Mouse (Mus musculus): ENCODE data around the gene Lrrc10b. TPM values are rescaled to one million over a fixed set of nuclear protein-coding genes. Genes with fewer than 3 reads are reported as not detected.

Gene Lrrc10b
- polyA plus RNA-seq, 1 experiment from 2014 or later = 0.19 TPM

- 40% methylated on average over 13 of the region's 13 CpGs for WGBS (ENCODE audit: insufficient replicate concordance)
Observed at GRCm38 (mm10) chr19:10425484-10426270, 31.6 kb downstream of the Lrrc10b start.

GRCm38 (mm10) chr19:10424751-10425150 is 32.5 kb downstream of the Lrrc10b start:
- Histone ChIP-seq H3K4me2 (no peak overlapping the region), H3K4me1 (ENCODE audit: control insufficient read depth, insufficient read depth, low read length) (peaks cover 19% of the 10 kb centered on the region), H3K9ac (ENCODE audit: low read depth, low read length) (no peak overlapping the region), H3K27ac (ENCODE audit: low read depth, low read length) (no peak overlapping the region), H3K9me3 (replicated peaks; ENCODE audit: control insufficient read depth, low read length) (no peaks in the 10 kb centered on the region), H3K36me3 (ENCODE audit: control insufficient read depth, insufficient read depth, low read length) (no peaks in the 10 kb centered on the region), H3K4me3 (ENCODE audit: low read depth, low read length) (no peak overlapping the region), H3K27me3 (ENCODE audit: control insufficient read depth, insufficient read depth, low read length) (peaks cover 62% of the 10 kb centered on the region)
- ATAC-seq (replicated peaks; ENCODE audit: insufficient number of reproducible peaks, low FRiP score, low TSS enrichment) = no peak
- WGBS (ENCODE audit: insufficient replicate concordance) = 48% methylated on average over 1 of the region's 1 CpGs

More at GRCm38 (mm10) chr19:10425484-10426270, 31.6 kb downstream of the Lrrc10b start:
- H3K9ac ChIP-seq (ENCODE audit: low read depth, low read length) = no peak overlapping the region
- H3K4me1 ChIP-seq (ENCODE audit: control insufficient read depth, insufficient read depth, low read length) = peaks cover 19% of the 10 kb centered on the region
- H3K27me3 ChIP-seq (ENCODE audit: control insufficient read depth, insufficient read depth, low read length) = peaks cover 65% of the 10 kb centered on the region
- H3K4me2 ChIP-seq = no peak overlapping the region
- H3K4me3 ChIP-seq (ENCODE audit: low read depth, low read length) = no peak overlapping the region
- H3K9me3 ChIP-seq (replicated peaks; ENCODE audit: control insufficient read depth, low read length) = no peaks in the 10 kb centered on the region
- no peak overlapping the region for H3K27ac ChIP-seq (ENCODE audit: low read depth, low read length)
- 0 out of 2 replicates have a peak, but pooled peaks have one; percentile 22 for ATAC-seq (replicated peaks; ENCODE audit: insufficient number of reproducible peaks, low FRiP score, low TSS enrichment)
- H3K36me3 ChIP-seq (ENCODE audit: control insufficient read depth, insufficient read depth, low read length) = no peaks in the 10 kb centered on the region

GRCm38 (mm10) chr19:10421986-10422976 is 35.0 kb downstream of the Lrrc10b start:
- no peak overlapping the region for H3K27ac ChIP-seq (ENCODE audit: low read depth, low read length)
- WGBS (ENCODE audit: insufficient replicate concordance) = 3% methylated on average over 52 of the region's 53 CpGs
- no peaks in the 10 kb centered on the region for H3K9me3 ChIP-seq (replicated peaks; ENCODE audit: control insufficient read depth, low read length)
- peak overlapping the region; percentile 52 for H3K9ac ChIP-seq (ENCODE audit: low read depth, low read length)
- H3K27me3 ChIP-seq (ENCODE audit: control insufficient read depth, insufficient read depth, low read length) = peaks cover 64% of the 10 kb centered on the region
- no peak for ATAC-seq (replicated peaks; ENCODE audit: insufficient number of reproducible peaks, low FRiP score, low TSS enrichment)
- H3K4me2 ChIP-seq = peak overlapping the region; percentile 73
- H3K4me3 ChIP-seq (ENCODE audit: low read depth, low read length) = peak overlapping the region; percentile 40
- peaks cover 23% of the 10 kb centered on the region for H3K4me1 ChIP-seq (ENCODE audit: control insufficient read depth, insufficient read depth, low read length)
- H3K36me3 ChIP-seq (ENCODE audit: control insufficient read depth, insufficient read depth, low read length) = no peaks in the 10 kb centered on the region

DNA sequence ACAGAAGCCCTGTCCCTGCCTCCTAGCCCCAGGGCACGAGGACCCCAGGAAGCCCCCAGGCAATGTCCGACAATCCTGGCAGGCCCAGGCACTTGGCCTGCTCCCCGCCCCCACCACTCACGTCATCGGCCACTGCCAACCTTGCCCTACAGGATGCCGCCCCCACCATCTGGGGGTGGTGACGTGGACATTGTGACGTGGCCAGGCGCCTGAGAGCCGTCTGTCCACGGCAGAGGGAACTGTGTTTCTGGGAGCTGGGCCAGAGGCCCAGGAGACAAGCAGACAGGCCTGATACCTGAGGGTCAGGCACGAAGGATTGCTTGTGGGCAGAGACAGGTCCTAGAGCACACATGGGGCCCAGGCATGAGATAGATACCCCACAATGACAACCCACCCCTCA is 39.8 kb downstream of the Lrrc10b start:
- Histone ChIP-seq H3K27me3 (ENCODE audit: control insufficient read depth, insufficient read depth, low read length) (peaks cover 33% of the 10 kb centered on the region), H3K9me3 (replicated peaks; ENCODE audit: control insufficient read depth, low read length) (no peaks in the 10 kb centered on the region), H3K4me1 (ENCODE audit: control insufficient read depth, insufficient read depth, low read length) (peaks cover 24% of the 10 kb centered on the region), H3K27ac (ENCODE audit: low read depth, low read length) (peak overlapping the region; percentile 82), H3K4me3 (ENCODE audit: low read depth, low read length) (no peak overlapping the region), H3K4me2 (peak overlapping the region; percentile 41), H3K36me3 (ENCODE audit: control insufficient read depth, insufficient read depth, low read length) (no peaks in the 10 kb centered on the region), H3K9ac (ENCODE audit: low read depth, low read length) (peak overlapping the region; percentile 12)
- 37% methylated on average over 12 of the region's 12 CpGs for WGBS (ENCODE audit: insufficient replicate concordance)
- no peak for ATAC-seq (replicated peaks; ENCODE audit: insufficient number of reproducible peaks, low FRiP score, low TSS enrichment)

DNA sequence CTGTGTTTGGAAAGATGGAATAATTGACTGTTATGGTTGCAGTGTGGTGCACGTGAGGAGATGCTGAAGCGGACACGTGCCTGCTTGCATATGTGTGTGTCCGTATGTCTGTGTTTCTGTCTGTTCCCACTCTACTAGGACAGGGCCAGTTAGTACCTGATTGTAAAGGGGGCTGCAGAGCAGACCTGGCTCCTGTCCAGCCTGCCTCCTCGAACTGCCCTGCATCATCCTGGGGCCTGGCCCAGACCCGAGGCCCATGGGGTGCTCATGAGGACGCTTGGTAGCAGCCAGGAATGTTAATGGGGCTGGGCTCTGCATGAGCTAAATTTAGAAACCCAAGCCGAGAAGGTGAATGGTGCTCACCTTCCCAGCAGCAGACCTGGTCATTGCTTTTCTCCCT is 40.4 kb downstream of the Lrrc10b start:
- peak overlapping the region; percentile 41 for H3K4me2 ChIP-seq

DNA sequence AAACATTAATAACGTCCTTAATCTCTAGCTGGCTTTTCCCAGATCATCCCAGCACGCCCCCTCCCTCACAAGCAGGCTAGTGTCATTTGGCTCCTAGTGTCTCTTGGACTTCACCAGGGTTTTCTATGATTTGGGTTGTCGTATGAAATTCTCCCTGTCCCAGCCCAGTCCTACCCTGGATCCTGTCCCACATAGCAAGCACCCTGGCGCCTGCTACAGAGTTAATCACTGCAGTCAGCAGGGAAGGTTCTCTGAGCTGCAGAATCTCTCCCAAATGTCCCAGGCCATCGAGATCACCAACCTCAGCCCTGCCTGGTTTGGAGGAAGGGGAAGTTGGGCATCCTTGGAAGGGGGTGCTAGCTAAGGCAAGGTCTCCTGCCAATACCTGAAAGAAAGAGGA is 41.8 kb downstream of the Lrrc10b start:
- no peak for ATAC-seq (replicated peaks; ENCODE audit: insufficient number of reproducible peaks, low FRiP score, low TSS enrichment)
- 62% methylated on average over 5 of the region's 5 CpGs for WGBS (ENCODE audit: insufficient replicate concordance)

More for the DNA sequence above, 40.4 kb downstream of the Lrrc10b start:
- Histone ChIP-seq H3K36me3 (ENCODE audit: control insufficient read depth, insufficient read depth, low read length) (no peaks in the 10 kb centered on the region), H3K4me1 (ENCODE audit: control insufficient read depth, insufficient read depth, low read length) (peaks cover 20% of the 10 kb centered on the region), H3K9me3 (replicated peaks; ENCODE audit: control insufficient read depth, low read length) (no peaks in the 10 kb centered on the region), H3K4me3 (ENCODE audit: low read depth, low read length) (no peak overlapping the region), H3K27me3 (ENCODE audit: control insufficient read depth, insufficient read depth, low read length) (peaks cover 33% of the 10 kb centered on the region), H3K27ac (ENCODE audit: low read depth, low read length) (peak overlapping the region; percentile 82), H3K9ac (ENCODE audit: low read depth, low read length) (no peak overlapping the region; the same call in 1 of the 2 replicates)
- WGBS (ENCODE audit: insufficient replicate concordance) = 41% methylated on average over 8 of the region's 8 CpGs
- ATAC-seq (replicated peaks; ENCODE audit: insufficient number of reproducible peaks, low FRiP score, low TSS enrichment) = peak; percentile 50; the same call in 1 of the 2 replicates

GRCm38 (mm10) chr19:10413701-10414242 is 43.5 kb downstream of the Lrrc10b start:
- Histone ChIP-seq H3K9ac (ENCODE audit: low read depth, low read length) (no peak overlapping the region), H3K4me3 (ENCODE audit: low read depth, low read length) (peak overlapping the region; percentile 11; the same call in 1 of the 2 replicates), H3K9me3 (replicated peaks; ENCODE audit: control insufficient read depth, low read length) (no peaks in the 10 kb centered on the region), H3K4me2 (peak overlapping the region; percentile 55), H3K36me3 (ENCODE audit: control insufficient read depth, insufficient read depth, low read length) (no peaks in the 10 kb centered on the region), H3K27ac (ENCODE audit: low read depth, low read length) (no peak overlapping the region), H3K27me3 (ENCODE audit: control insufficient read depth, insufficient read depth, low read length) (peaks cover 26% of the 10 kb centered on the region; the same call in 1 of the 2 replicates), H3K4me1 (ENCODE audit: control insufficient read depth, insufficient read depth, low read length) (peaks cover 15% of the 10 kb centered on the region)
- 1% methylated on average over 17 of the region's 19 CpGs for WGBS (ENCODE audit: insufficient replicate concordance)
- ATAC-seq (replicated peaks; ENCODE audit: insufficient number of reproducible peaks, low FRiP score, low TSS enrichment) = no peak

More for the DNA sequence above, 41.8 kb downstream of the Lrrc10b start:
- H3K4me3 ChIP-seq (ENCODE audit: low read depth, low read length) = no peak overlapping the region
- H3K9ac ChIP-seq (ENCODE audit: low read depth, low read length) = no peak overlapping the region
- no peaks in the 10 kb centered on the region for H3K36me3 ChIP-seq (ENCODE audit: control insufficient read depth, insufficient read depth, low read length)
- H3K27me3 ChIP-seq (ENCODE audit: control insufficient read depth, insufficient read depth, low read length) = peaks cover 25% of the 10 kb centered on the region
- peaks cover 15% of the 10 kb centered on the region for H3K4me1 ChIP-seq (ENCODE audit: control insufficient read depth, insufficient read depth, low read length)
- no peak overlapping the region for H3K27ac ChIP-seq (ENCODE audit: low read depth, low read length)
- no peak overlapping the region for H3K4me2 ChIP-seq
- no peaks in the 10 kb centered on the region for H3K9me3 ChIP-seq (replicated peaks; ENCODE audit: control insufficient read depth, low read length)
